Mouse (Mus musculus): ENCODE data around the gene Mospd3.

DNA sequence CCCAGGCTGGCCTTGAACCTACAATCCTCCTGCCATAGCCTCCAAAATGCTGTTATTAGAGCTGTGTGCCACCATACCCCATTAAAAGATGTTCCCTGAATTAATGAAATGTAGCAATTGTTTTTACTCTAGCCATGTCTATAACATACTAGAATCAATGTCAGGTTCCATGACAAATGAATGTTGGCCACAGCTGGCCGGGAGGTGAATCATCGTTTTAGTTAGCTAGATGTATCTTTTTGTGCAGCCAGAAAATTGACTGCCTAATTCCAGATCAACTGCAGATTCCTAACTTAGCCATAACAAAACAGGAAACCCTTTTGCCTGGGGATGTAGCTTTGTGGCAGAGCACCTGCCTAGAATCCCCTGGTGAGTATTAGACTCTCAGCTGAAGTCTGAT is 51.0 kb downstream of the Mospd3 start:
- TF ChIP-seq CTCF (IDR thresholded peaks at IDR 0.05; ENCODE audit: control insufficient read depth, insufficient read depth, low read length) (no peak), POLR2A (IDR thresholded peaks at IDR 0.05; ENCODE audit: borderline replicate concordance, control insufficient read depth, low read depth, low read length) (no peak)
